15 mouse cellular contexts compared by ENCODE assay signal in the genomic region with DNA sequence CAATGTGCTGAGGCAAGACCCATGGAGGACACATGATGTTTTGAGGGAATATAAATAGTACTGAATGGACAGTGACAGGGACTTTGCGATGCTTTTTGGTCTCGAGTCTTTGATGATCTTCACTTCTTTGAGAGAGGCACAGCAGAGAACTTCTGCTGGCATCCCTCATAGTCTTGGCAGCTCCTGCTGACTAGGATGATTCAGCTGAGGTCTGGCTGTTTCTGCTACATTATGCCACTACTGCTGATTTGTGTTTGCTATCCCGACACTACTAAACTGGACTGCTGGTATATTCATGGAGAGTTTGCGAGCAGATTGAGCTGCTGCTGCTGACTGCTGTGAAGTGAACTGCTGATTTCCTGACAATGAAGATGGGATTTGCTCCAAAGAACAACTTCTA. TPM values are rescaled to one million over a fixed set of nuclear protein-coding genes. Genes with fewer than 3 reads are reported as not detected.
"Had no signal": no experiment of that assay in that cellular context is flagged by ENCODE, and none has a peak within 500 bp of the region (broad histone marks: within the 10 kb centered on the region; RNA-seq: fewer than 3 reads in every experiment).

No protein-coding gene starts in this region.

- ATAC-seq: intestine, postnatal 0 days had no signal

- DNase-seq: kidney, adult 2 months; kidney, postnatal 25 days; liver, embryonic 13.5 days; lung, adult 2 months; lung, postnatal 14 days; lung, postnatal 4 days; midbrain, embryonic 14.5 days; right cerebral cortex, postnatal 14 days; thymus, postnatal 25 days had no signal

RNA-seq across cellular contexts. Expression of a gene that starts 3.5 kb away (rescaled TPM):
- total RNA-seq: left cerebral cortex, postnatal 36 days; liver, adult 2 months; megakaryocyte progenitor cell, adult 5-6 weeks; megakaryocyte-erythroid progenitor cell, adult 5-6 weeks; midbrain, postnatal 0 days had no signal
